Mouse (Mus musculus): ENCODE results near the gene Cnga4.
"Not testable (repeated sequence)": the region's sequence is repeated elsewhere in the genome, so short reads cannot be mapped to it uniquely, and the experiment has no call there.

Gene Cnga4

GRCm38 (mm10) chr7:105404268-105404667, at the start of gene Cnga4:
Gene Cnga4 (plus strand): TSS chr7:105404568.
- DNase-seq (ENCODE audit: low spot score), result no peak

GRCm38 (mm10) chr7:105356064-105356463, 48.3 kb upstream of the Cnga4 start:
- DNase-seq (ENCODE audit: low spot score), result not testable (repeated sequence)

GRCm38 (mm10) chr7:105356487-105356886, 47.9 kb upstream of the Cnga4 start:
- not testable (repeated sequence) for DNase-seq (ENCODE audit: low spot score)

- DNase-seq (ENCODE audit: low spot score), result no peak
Measured at GRCm38 (mm10) chr7:105361713-105362112, 42.7 kb upstream of the Cnga4 start.

- no peak for DNase-seq (ENCODE audit: low spot score)
Measured at GRCm38 (mm10) chr7:105367268-105367667, 37.1 kb upstream of the Cnga4 start.

- no peak for DNase-seq (ENCODE audit: low spot score)
Measured at GRCm38 (mm10) chr7:105367930-105368329, 36.4 kb upstream of the Cnga4 start, which contains the start of gene Olfr692. Gene Olfr692 (plus strand): TSS chr7:105368230.

- no peak for DNase-seq (ENCODE audit: low spot score)
Measured at GRCm38 (mm10) chr7:105368521-105368920, 35.8 kb upstream of the Cnga4 start.

GRCm38 (mm10) chr7:105372912-105373311, 31.5 kb upstream of the Cnga4 start:
- no peak for DNase-seq (ENCODE audit: low spot score)

GRCm38 (mm10) chr7:105373509-105373908, 30.9 kb upstream of the Cnga4 start:
- DNase-seq (ENCODE audit: low spot score), result no peak

- peak; percentile 46 for DNase-seq (ENCODE audit: low spot score)
Measured at GRCm38 (mm10) chr7:105373976-105374375, 30.4 kb upstream of the Cnga4 start.

GRCm38 (mm10) chr7:105374866-105375265, 29.5 kb upstream of the Cnga4 start, which contains the start of gene Gm5901:
Gene Gm5901 (plus strand): TSS chr7:105375038.
- no peak for DNase-seq (ENCODE audit: low spot score)

- no peak for DNase-seq (ENCODE audit: low spot score)
Measured at GRCm38 (mm10) chr7:105380329-105380728, 24.0 kb upstream of the Cnga4 start.

- no peak for DNase-seq (ENCODE audit: low spot score)
Measured at GRCm38 (mm10) chr7:105387696-105388095, 16.7 kb upstream of the Cnga4 start.

GRCm38 (mm10) chr7:105390236-105390635, 14.1 kb upstream of the Cnga4 start:
- no peak for DNase-seq (ENCODE audit: low spot score)

GRCm38 (mm10) chr7:105394606-105395005, 9.8 kb upstream of the Cnga4 start:
- no peak for DNase-seq (ENCODE audit: low spot score)

GRCm38 (mm10) chr7:105395131-105395820, 9.1 kb upstream of the Cnga4 start:
- DNase-seq (ENCODE audit: low spot score), result no peak

- no peak for DNase-seq (ENCODE audit: low spot score)
Measured at GRCm38 (mm10) chr7:105396126-105396525, 8.2 kb upstream of the Cnga4 start.

- no peak for DNase-seq (ENCODE audit: low spot score)
Measured at GRCm38 (mm10) chr7:105399058-105399934, 5.1 kb upstream of the Cnga4 start.

GRCm38 (mm10) chr7:105399935-105400624, 4.3 kb upstream of the Cnga4 start, which contains the start of gene Fam160a2:
Gene Fam160a2 (minus strand): TSS chr7:105400054.
- peak; percentile 100 for DNase-seq (ENCODE audit: low spot score)

- DNase-seq (ENCODE audit: low spot score), result no peak
Measured at GRCm38 (mm10) chr7:105406322-105406721, 2.0 kb downstream of the Cnga4 start.

- DNase-seq (ENCODE audit: low spot score), result peak; percentile 89
Measured at GRCm38 (mm10) chr7:105411874-105412632, 7.7 kb downstream of the Cnga4 start.

- DNase-seq (ENCODE audit: low spot score), result peak; percentile 24
Measured at GRCm38 (mm10) chr7:105414385-105414784, 10.0 kb downstream of the Cnga4 start.
